Mouse (Mus musculus) R1 (cell line): ENCODE measurements around the gene Ms4a6b.
"Not testable (repeated sequence)": the region's sequence is repeated elsewhere in the genome, so short reads cannot be mapped to it uniquely, and the experiment has no call there.

ENCODE experiments used
- DNase-seq: peaks from one replicate; pipeline ENCODE4 v3.0.0-alpha.2; 2018; ENCODE audit warnings: low read depth, low spot score

The Ms4a6b gene

DNA sequence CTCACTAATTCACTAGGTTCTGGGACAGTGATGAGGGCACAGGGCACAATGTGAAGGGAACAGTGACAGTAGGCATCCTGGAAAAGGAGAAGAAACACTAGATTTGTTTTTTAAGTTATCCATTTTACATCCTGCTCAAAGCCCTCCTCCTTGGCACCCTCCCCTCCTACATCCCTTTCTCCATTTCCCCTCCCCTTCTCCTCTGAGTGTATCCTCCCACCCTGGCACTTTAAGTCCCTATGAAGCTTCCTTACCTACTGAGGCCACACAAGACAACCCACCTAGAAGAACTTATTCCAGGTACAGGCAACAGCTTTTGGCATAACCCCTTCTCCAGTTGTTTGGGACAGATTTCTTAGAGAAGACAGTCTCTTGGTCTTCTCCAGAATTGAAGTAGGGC, at the start of gene Ms4a6b:
TSS of gene Ms4a6b (plus strand) at position 267 of the 400 bp plus-strand sequence.
- DNase-seq: no peak

DNA sequence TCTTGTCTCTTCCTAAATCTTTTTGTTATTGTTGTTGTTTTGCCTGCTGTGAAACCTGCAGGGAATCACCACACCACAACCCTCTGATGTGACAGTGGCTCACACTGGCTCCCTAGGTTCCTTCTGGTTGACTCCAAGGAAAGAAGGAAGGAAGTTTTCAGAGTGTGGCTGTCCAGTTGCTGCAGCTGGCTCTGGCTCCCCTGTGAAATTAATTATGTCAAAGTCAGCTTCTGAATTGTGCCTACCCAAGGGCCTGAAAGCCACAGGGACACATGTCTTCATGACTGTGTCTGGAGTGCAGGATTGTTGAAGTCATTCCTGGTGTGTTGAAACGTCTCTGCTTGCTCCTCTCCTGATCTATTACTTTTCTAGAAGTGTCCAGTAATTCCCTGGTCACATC, 48.0 kb upstream of the Ms4a6b start:
- not testable (repeated sequence) for DNase-seq

- DNase-seq: not testable (repeated sequence)
Observed at GRCm38 (mm10) chr19:11469215-11469614, 47.1 kb upstream of the Ms4a6b start, which contains the start of gene Ms4a6c. Gene Ms4a6c, plus strand, starts transcription at chr19:11469366.

- DNase-seq: no peak
Observed at GRCm38 (mm10) chr19:11479714-11480113, 36.6 kb upstream of the Ms4a6b start.

DNA sequence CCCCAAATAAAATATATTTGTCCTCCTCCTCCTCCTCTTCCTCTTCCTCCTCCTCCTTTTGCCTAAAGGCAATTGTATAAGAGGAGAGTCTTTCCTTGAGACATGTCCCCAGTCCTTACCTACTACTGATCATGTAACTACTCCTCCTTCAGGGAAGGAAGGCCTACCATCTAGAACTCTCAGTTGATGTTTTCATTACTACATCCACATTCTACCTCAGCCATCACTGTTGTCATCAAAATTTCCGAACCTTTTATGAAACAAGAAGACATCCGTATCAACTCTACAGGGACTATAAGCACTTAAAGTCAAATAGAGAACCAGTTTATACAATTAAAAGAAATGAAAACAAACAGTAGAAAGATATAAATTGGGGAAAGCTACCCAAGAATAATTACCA, 33.6 kb upstream of the Ms4a6b start:
- no peak for DNase-seq

GRCm38 (mm10) chr19:11483941-11484340, 32.4 kb upstream of the Ms4a6b start:
- no peak for DNase-seq

- DNase-seq: no peak
Observed at GRCm38 (mm10) chr19:11484388-11484787, 31.9 kb upstream of the Ms4a6b start.

GRCm38 (mm10) chr19:11485266-11485665, 31.0 kb upstream of the Ms4a6b start:
- DNase-seq: no peak

- DNase-seq: no peak
Observed at GRCm38 (mm10) chr19:11485746-11486145, 30.6 kb upstream of the Ms4a6b start, which contains the start of gene Gm8369. Gene Gm8369, plus strand, starts transcription at chr19:11485938.

DNA sequence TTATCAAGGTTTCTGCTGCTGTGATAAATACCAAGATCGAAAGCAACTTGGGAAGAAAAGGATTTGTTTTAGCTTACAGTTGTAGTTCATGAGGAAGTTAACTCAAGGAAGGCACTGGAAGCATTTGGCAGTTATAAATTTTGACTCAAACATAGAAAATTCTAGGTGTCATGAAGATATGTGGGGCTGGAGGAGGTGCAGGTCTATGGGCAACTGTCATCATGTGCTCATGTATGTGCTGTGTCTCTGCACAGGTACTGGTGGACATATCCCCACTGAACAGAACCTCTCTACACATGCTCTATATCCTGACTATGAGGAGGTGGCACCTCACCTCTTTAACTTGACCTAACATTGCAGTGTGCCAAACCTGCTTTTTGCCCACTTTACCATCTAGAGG, 29.7 kb upstream of the Ms4a6b start:
- no peak for DNase-seq

GRCm38 (mm10) chr19:11491406-11492189, 24.7 kb upstream of the Ms4a6b start:
- DNase-seq: no peak

- no peak for DNase-seq
Observed at GRCm38 (mm10) chr19:11492671-11493070, 23.6 kb upstream of the Ms4a6b start.

DNA sequence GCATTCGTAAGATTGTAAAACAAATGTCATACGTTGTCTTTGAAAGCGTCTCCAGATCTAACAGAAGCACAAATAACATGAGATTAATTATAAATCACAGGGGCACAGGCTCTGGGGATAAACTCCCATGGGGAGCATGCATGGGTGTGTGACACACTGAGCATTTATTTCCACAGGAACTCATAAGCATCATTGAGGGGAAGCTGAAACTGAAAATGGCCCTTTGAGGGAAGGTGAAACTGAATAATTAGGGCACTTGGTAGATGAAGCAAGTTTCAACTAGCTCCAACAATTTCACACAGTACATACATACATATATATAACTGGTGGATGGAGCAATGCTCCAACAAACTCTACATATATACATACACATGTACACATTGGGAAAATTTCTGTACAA, 21.8 kb upstream of the Ms4a6b start:
- no peak for DNase-seq

DNA sequence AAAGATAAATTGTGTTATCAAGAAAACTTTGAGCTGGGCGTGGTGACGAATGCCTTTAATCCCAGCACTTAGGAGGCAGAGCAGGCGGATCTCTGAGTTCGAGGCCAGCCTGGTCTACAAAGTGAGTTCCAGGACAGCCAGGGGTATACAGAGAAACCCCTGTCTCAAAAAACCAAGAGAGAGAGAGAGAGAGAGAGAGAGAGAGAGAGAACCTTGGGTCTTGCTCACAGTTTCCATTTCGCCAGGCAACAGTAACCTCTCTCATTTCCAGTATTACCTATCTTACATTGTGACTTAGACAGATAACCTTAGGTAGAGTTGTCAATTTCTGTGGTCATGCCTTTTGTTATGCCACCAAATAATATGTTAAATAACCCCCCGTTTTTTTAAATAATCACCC, 20.0 kb upstream of the Ms4a6b start:
- no peak for DNase-seq

DNA sequence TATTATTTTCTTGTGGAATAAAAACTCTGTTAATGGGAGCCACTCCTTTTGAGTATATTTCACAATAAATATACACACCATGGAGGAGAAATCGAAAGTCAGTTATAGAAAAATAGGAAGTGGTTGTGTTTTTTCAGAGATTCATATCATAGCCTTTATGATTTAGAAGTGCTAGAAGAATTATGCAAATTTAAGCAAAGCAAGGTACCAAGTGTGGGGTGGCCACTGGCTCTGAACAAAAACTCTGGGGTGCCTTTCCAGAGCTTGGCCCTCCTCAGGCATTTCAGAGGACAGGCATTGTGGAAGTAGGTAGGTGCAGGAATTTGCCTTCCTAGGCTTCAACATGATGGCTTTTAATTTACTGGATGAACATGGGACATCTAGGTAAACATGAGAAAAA, 19.0 kb upstream of the Ms4a6b start:
- DNase-seq: not testable (repeated sequence)

GRCm38 (mm10) chr19:11500796-11501195, 15.5 kb upstream of the Ms4a6b start:
- no peak for DNase-seq

DNA sequence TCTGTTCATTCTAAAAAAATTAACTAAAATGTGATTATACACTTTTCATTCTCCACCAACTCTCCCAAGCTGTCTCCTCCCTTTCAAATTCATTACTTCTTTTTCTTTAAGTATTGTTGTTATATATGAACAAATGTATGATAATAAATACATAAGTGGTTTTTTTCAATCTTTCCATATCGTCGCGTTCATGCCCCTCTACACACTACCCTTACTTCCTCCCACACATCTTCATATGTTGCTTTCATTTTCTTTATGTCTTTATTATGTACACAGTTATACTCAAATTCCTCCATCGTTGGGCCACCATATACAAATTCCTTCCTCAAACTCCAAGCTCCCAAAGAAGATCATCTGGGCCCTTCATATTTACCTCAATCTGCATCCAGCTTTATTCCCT, 15.0 kb upstream of the Ms4a6b start:
- DNase-seq: no peak

GRCm38 (mm10) chr19:11504857-11505256, 11.5 kb upstream of the Ms4a6b start:
- no peak for DNase-seq

- DNase-seq: no peak
Observed at GRCm38 (mm10) chr19:11513458-11513857, 2.9 kb upstream of the Ms4a6b start.

DNA sequence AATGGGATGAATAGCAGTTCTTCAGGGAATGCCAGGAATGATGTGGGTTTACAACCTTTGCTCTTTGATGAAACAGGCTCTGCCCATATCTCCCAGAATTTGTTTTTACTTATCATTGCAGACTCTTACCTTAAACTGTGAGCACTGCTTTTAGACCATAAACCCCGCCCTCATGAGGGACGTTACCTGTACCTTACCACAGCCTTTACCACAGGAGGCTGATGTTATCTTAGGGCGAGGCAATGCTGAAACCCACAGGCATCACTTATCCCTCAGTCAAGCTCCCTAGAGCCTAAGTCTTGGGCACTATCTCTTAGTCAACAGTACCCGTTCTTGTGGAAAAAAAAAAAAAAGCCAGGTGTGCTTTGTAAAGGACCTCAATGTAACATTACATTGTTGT, 533 bp downstream of the Ms4a6b start:
- no peak for DNase-seq

- DNase-seq: not testable (repeated sequence)
Observed at GRCm38 (mm10) chr19:11517373-11517772, 1.1 kb downstream of the Ms4a6b start.

- not testable (repeated sequence) for DNase-seq
Observed at GRCm38 (mm10) chr19:11518356-11518755, 2.0 kb downstream of the Ms4a6b start.

DNA sequence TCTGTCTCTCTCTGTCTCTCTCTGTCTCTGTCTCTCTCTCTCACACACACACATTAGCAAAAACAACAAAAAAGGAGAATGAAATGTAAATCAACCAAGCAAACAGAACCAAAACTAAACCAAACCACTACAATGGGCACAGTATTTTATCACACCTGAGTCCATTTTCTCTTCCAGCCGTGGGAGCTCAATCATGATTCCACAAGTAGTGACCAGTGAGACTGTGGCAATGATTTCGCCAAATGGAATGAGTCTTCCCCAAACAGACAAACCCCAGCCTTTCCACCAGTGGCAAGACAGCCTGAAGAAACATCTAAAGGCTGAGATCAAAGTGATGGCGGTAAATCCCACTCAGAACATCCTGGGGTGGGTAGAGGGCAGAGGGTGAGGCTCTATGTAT, 3.8 kb downstream of the Ms4a6b start:
- DNase-seq: no peak

DNA sequence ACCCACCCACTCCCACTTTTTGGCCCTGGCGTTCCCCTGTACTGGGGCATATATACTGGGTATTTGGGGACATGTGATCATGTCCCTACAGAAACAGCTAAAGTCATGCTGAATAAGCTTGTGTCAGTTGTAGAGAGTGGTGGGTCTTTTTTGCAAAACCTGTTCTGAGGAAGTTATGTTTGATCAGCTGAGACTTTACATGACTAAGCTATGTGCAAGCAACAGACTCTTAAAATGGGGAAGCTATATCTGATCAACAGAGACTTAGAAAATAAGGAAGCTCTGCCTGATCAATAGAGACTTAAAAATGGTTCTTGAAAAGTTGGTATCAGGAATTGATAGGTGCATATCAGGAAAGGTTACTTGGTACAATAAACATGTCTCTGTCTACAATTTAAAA, 17.1 kb downstream of the Ms4a6b start:
- DNase-seq: no peak
